Mouse (Mus musculus): ENCODE measurements around the gene Fibp. TPM values are rescaled to one million over a fixed set of nuclear protein-coding genes. Genes with fewer than 3 reads are reported as not detected.

The Fibp gene
- polyA plus RNA-seq, 1 experiment from 2014 or later, result 169 TPM

GRCm38 (mm10) chr19:5512091-5513004 lies 51.9 kb downstream of the Fibp start:
- Histone ChIP-seq H3K36me3 (ENCODE audit: control insufficient read depth, insufficient read depth, low read length) (no peaks in the 10 kb centered on the region), H3K4me1 (ENCODE audit: control insufficient read depth, insufficient read depth, low read length) (peaks cover 16% of the 10 kb centered on the region), H3K27me3 (ENCODE audit: control insufficient read depth, insufficient read depth, low read length) (no peaks in the 10 kb centered on the region), H3K4me3 (replicated peaks; ENCODE audit: low read depth, low read length) (no peak overlapping the region), H3K27ac (replicated peaks; ENCODE audit: low read depth, low read length) (no peak overlapping the region), H3K9ac (replicated peaks; ENCODE audit: low read length) (no peak overlapping the region), H3K9me3 (ENCODE audit: control insufficient read depth, low read length) (no peaks in the 10 kb centered on the region), H3K4me2 (ENCODE audit: low read length) (no peak overlapping the region)
- ATAC-seq (ENCODE audit: low FRiP score, low TSS enrichment) (no peak), DNase-seq (no peak)
- 85% methylated on average over 12 of the region's 12 CpGs for WGBS

- DNase-seq (no peak), ATAC-seq (ENCODE audit: low FRiP score, low TSS enrichment) (no peak)
- Histone ChIP-seq H3K27ac (replicated peaks; ENCODE audit: low read depth, low read length) (no peak overlapping the region), H3K9ac (replicated peaks; ENCODE audit: low read length) (no peak overlapping the region), H3K4me1 (ENCODE audit: control insufficient read depth, insufficient read depth, low read length) (peaks cover 16% of the 10 kb centered on the region), H3K4me2 (ENCODE audit: low read length) (no peak overlapping the region), H3K4me3 (replicated peaks; ENCODE audit: low read depth, low read length) (no peak overlapping the region), H3K9me3 (ENCODE audit: control insufficient read depth, low read length) (no peaks in the 10 kb centered on the region), H3K36me3 (ENCODE audit: control insufficient read depth, insufficient read depth, low read length) (no peaks in the 10 kb centered on the region), H3K27me3 (ENCODE audit: control insufficient read depth, insufficient read depth, low read length) (no peaks in the 10 kb centered on the region)
- WGBS, result 91% methylated on average over 3 of the region's 3 CpGs
Measured at GRCm38 (mm10) chr19:5513005-5513349, 52.6 kb downstream of the Fibp start.

Other genes starting within 250 kb of the Fibp start
- gene Pacs1, start 187.5 kb upstream of the Fibp start, polyA plus RNA-seq (2014; fragmentation: Nextera tagmentation; extraction: Ambion mirVana), result 42.4 and 48.4 TPM in 2 replicates
- gene Sf3b2, start 165.2 kb upstream of the Fibp start, polyA plus RNA-seq (2014; fragmentation: Nextera tagmentation; extraction: Ambion mirVana), result 291 and 365 TPM in 2 replicates
- gene Gal3st3, start 162.3 kb upstream of the Fibp start, polyA plus RNA-seq (2014; fragmentation: Nextera tagmentation; extraction: Ambion mirVana), result 29.0 and 35.5 TPM in 2 replicates
- not detected in 2 replicates for gene Catsper1, start 124.9 kb upstream of the Fibp start, polyA plus RNA-seq (2014; fragmentation: Nextera tagmentation; extraction: Ambion mirVana)
- gene Cst6, start 111.0 kb upstream of the Fibp start, polyA plus RNA-seq (2014; fragmentation: Nextera tagmentation; extraction: Ambion mirVana), result 7.7 and 8.4 TPM in 2 replicates
- 36.4 and 36.6 TPM in 2 replicates for gene Eif1ad, start 93.9 kb upstream of the Fibp start, polyA plus RNA-seq (2014; fragmentation: Nextera tagmentation; extraction: Ambion mirVana)
- gene Banf1, start 93.4 kb upstream of the Fibp start, polyA plus RNA-seq (2014; fragmentation: Nextera tagmentation; extraction: Ambion mirVana), result 330 and 375 TPM in 2 replicates
- 57.1 and 61.1 TPM in 2 replicates for gene Sart1, start 71.9 kb upstream of the Fibp start, polyA plus RNA-seq (2014; fragmentation: Nextera tagmentation; extraction: Ambion mirVana)
- 0.12 TPM in 1 of 2 replicates, not detected in the other for gene Tsga10ip, start 58.1 kb upstream of the Fibp start, polyA plus RNA-seq (2014; fragmentation: Nextera tagmentation; extraction: Ambion mirVana)
- 225 and 299 TPM in 2 replicates for gene Drap1, start 35.6 kb upstream of the Fibp start, polyA plus RNA-seq (2014; fragmentation: Nextera tagmentation; extraction: Ambion mirVana)
- gene AI837181, start 35.5 kb upstream of the Fibp start, polyA plus RNA-seq (2014; fragmentation: Nextera tagmentation; extraction: Ambion mirVana), result 53.7 and 65.2 TPM in 2 replicates
- not detected in 2 replicates for gene Fosl1, start 13.1 kb upstream of the Fibp start, polyA plus RNA-seq (2014; fragmentation: Nextera tagmentation; extraction: Ambion mirVana)
- 7.6 and 9.1 TPM in 2 replicates for gene Ccdc85b, start 2.7 kb upstream of the Fibp start, polyA plus RNA-seq (2014; fragmentation: Nextera tagmentation; extraction: Ambion mirVana)
- 4.3 and 4.9 TPM in 2 replicates for gene Ctsw, start 7.9 kb downstream of the Fibp start, polyA plus RNA-seq (2014; fragmentation: Nextera tagmentation; extraction: Ambion mirVana)
- 18.0 and 28.7 TPM in 2 replicates for gene Efemp2, start 13.3 kb downstream of the Fibp start, polyA plus RNA-seq (2014; fragmentation: Nextera tagmentation; extraction: Ambion mirVana)
- gene Mus81, start 27.8 kb downstream of the Fibp start, polyA plus RNA-seq (2014; fragmentation: Nextera tagmentation; extraction: Ambion mirVana), result 43.4 and 49.3 TPM in 2 replicates
- gene Cfl1, start 29.8 kb downstream of the Fibp start, polyA plus RNA-seq (2014; fragmentation: Nextera tagmentation; extraction: Ambion mirVana), result 4,021 and 4,124 TPM in 2 replicates
- 0.36 TPM in 2 replicates for gene 1700020D05Rik, start 43.2 kb downstream of the Fibp start, polyA plus RNA-seq (2014; fragmentation: Nextera tagmentation; extraction: Ambion mirVana)
- gene Snx32, start 49.9 kb downstream of the Fibp start, polyA plus RNA-seq (2014; fragmentation: Nextera tagmentation; extraction: Ambion mirVana), result 89.8 and 98.4 TPM in 2 replicates
- not detected in 2 replicates for gene Ovol1, start 100.0 kb downstream of the Fibp start, polyA plus RNA-seq (2014; fragmentation: Nextera tagmentation; extraction: Ambion mirVana)
- gene Ap5b1, start 107.4 kb downstream of the Fibp start, polyA plus RNA-seq (2014; fragmentation: Nextera tagmentation; extraction: Ambion mirVana), result 1.6 and 2.8 TPM in 2 replicates
- gene Rnaseh2c, start 141.3 kb downstream of the Fibp start, polyA plus RNA-seq (2014; fragmentation: Nextera tagmentation; extraction: Ambion mirVana), result 46.8 and 58.8 TPM in 2 replicates
- 49.5 and 58.3 TPM in 2 replicates for gene Kat5, start 149.6 kb downstream of the Fibp start, polyA plus RNA-seq (2014; fragmentation: Nextera tagmentation; extraction: Ambion mirVana)
- 30.0 and 30.2 TPM in 2 replicates for gene Rela, start 176.9 kb downstream of the Fibp start, polyA plus RNA-seq (2014; fragmentation: Nextera tagmentation; extraction: Ambion mirVana)
- gene Sipa1, start 203.1 kb downstream of the Fibp start, polyA plus RNA-seq (2014; fragmentation: Nextera tagmentation; extraction: Ambion mirVana), result 8.1 and 11.5 TPM in 2 replicates
- 6.8 and 12.1 TPM in 2 replicates for gene Map3k11, start 228.1 kb downstream of the Fibp start, polyA plus RNA-seq (2014; fragmentation: Nextera tagmentation; extraction: Ambion mirVana)
- 33.6 and 34.4 TPM in 2 replicates for gene Pcnx3, start 228.3 kb downstream of the Fibp start, polyA plus RNA-seq (2014; fragmentation: Nextera tagmentation; extraction: Ambion mirVana)
- 0.21 and 0.28 TPM in 2 replicates for gene Kcnk7, start 243.8 kb downstream of the Fibp start, polyA plus RNA-seq (2014; fragmentation: Nextera tagmentation; extraction: Ambion mirVana)